Mouse (Mus musculus) frontal cortex, postnatal 10 days (tissue): ENCODE results near the gene Nectin3.
"Not testable (repeated sequence)": the region's sequence is repeated elsewhere in the genome, so short reads cannot be mapped to it uniquely, and the experiment has no call there.

Experiments used
- DNase-seq, 2 experiments: peaks; one replicate each; pipeline ENCODE4 v3.0.0; 2022; ENCODE audit warnings: low spot score in 2 of 2, mixed read lengths in 1 of 2

The Nectin3 gene

DNA sequence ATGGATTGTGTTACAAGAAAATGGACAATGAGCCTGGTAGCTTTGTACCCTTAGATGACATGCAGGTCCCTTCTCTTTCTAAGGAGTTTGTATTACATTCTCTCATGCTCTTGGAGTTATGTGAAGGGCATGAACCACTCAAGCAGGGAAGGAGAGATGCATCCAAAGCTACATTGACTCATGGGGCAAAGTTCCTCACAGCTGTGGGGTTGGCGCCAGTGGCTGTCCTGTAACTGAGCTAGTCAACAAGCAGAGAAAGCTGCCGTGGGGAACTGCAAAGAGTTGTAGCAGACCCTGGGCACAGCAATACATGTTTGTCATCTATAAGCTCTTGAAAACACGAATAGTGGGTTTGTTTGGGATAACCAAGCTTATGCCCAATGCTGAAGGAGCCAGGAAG is 82.1 kb downstream of the Nectin3 start:
- no peak for DNase-seq

DNA sequence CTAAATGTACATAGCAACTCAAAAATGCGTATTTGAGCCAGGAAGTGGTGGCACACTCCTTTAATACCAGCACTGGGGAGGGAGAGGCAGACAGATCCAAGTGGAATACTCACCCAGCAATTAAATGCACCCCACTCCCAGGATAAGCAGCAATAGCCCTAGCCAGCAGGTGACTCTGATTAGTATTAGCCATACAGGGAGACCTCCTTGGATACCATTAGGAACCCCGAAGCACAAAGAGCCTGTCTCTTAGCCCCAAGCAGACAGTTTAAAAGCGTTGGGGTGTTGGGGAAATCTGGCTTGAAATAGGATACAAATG is 87.6 kb downstream of the Nectin3 start:
- DNase-seq: no peak

DNA sequence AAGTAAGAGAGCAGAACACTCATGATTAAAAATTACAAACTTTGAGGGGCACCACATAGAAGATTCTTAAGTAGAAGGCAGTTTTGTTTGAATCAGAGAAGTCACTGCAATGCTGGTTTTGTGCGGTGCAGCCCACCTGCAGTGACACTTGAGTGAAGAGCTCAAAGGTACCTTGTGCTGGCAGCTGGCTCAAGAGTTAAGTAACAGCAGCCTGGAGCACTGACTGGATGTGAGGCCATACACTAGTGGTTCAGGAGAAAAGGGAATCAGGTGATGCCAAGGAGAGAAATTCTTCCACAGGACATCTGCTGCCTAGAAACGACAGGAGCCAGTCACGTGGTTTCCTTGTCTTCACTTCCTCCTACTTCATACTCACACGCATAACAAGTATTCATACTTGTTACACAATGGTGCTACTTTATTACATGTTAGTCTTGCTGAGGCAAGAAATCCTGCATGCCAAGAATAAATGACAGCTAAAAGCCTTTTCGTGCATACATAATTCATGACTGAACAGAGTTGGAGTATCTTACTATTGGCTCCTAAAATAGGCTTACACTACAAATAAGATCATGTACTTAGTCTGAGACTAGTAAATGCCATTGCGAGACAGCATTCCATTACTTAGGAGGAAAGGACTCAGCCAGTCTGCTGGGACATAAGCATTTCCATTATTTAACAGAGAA is 88.1 kb downstream of the Nectin3 start:
- DNase-seq: no peak

DNA sequence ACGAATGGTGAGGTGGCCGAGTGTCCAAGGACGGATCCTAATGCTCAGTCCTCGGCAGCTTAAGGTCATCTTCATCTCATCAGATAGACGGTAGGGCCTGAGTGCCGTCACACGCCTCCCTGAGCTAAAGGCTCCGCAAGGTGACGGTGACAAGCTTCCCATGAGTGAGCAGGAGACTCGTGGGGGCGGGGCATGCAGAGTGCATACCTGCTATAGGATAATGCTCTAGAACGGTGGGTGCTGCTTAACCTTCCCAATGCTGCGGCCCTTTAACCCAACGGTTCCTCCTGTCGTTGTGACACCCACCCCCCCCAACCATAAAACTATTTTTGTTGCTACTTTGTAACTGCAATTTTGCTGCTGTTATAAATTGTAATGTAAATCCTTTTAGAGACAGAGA is 90.3 kb downstream of the Nectin3 start:
- DNase-seq: no peak

DNA sequence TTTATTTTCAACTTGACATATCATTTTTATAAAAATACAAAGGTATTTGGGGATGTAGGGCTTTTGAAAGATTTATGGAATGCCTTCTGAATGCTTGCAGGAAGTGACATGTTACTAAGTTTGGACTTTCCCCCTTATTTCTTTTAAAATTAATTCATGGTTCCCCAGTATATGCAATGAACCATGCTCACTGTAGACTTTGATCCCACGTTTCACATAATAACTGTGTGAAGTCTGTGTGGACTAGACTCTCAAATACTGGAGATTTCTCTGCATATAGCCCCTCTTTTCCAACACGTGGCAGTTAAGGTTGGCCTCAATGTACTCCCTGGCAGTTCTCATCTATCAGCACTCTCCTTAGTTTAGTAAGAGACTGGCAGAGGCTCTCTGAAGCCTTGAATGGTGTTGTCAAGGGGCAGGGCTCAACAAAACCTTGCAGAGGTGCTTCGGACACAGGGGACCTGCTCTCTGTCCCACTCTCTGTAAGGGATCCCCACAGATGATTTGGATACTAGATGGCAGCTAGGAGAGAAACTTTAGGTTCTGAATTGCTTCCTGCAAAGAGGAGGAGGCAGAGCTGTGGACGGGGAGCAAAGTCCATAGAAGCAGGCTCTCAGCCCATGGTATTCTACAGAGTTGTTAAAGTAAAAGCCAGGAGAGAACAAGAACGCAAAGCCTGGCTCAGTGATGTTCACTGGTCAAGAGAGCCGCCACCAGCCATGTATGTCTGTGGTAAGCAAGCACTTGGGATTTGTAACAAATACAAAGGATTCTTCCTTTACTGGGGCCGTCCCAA is 91.3 kb downstream of the Nectin3 start:
- no peak for DNase-seq

DNA sequence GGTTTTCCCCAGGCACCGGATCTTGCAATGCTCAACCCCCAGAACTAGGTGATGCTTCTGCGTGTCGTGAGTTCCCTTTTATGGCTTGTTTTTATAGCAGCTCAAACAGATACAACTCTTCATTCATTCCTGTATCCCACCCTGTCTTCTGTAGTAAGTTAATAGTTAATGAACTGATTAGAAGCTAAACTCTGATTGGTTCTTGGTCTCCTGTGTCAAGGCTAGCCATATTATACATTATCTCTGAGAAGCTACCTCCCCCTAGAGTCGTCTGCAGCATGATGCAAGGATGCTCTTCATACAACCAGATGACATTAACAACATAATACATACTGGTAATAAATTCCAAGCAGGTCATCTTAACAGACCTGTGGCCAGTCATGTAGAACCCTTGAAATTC is 100.4 kb downstream of the Nectin3 start:
- DNase-seq: no peak

DNA sequence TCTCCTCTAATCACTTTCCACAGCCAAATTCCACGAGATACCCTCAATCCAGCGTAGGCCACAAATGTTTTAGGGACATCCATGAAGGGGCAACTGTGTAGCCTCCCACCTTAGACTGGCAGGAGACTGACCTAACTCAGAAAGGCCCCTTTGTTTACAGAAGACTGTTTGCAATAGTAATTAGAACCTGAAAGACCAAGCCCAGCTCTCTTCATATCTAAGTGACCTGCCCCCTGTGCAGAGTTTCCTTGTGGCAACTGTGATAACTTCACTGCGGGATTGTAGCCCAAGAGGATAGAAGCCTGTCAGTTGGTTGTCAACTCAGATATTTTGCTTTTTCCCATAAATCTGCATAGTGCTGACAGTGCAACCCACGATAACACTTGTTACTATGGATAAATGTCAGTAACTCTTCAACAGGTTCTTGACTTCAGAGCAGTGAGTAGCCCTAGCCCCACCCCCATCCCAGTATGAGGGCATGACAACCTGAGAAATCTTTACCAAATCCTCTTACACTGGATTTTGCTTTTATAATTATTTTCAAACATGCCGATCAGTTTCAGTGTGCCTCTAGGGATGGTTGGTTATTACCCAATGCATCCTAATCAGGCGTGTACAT is 108.8 kb downstream of the Nectin3 start:
- DNase-seq: no peak

DNA sequence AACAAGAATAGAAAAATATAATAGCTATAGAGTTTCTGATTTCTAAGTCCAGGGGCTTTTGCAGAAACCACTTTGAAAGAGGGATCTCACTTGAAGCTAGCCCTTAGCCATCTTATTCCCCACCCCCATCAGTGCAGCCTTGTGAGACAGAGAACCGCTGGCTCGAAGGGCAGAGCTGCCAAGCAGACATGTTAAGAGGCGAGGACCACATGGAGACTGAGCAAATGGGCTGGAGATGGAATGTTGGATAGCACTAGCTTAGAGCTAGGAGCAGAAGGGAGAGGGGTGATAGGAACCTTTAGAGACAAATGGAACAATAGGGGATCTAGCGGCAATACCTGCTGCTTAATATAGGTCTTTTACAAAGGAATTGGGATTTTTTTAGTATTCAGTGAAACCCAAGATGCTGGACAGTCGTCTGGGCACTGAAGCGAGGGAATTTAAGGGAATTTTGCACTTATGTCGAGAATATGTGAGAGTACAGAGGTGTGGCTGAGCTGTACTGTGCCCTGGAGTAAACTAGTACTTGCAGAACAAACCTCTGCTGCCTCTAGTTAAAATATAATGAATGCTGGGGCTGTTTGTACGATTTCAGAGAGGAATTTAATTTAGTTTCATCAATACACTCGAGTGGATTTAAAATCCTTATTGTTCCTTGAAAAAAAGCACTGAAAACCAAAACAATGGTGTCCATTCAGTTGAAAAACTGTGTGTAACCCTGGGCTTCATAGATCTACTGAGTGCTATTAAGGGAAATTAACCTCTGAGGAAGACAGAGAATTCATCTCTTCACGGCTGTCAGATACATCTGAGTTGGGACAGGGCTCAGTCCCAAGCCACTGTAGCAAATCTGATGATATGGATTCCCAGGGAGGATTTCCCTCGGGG is 109.6 kb downstream of the Nectin3 start:
- no peak for DNase-seq

DNA sequence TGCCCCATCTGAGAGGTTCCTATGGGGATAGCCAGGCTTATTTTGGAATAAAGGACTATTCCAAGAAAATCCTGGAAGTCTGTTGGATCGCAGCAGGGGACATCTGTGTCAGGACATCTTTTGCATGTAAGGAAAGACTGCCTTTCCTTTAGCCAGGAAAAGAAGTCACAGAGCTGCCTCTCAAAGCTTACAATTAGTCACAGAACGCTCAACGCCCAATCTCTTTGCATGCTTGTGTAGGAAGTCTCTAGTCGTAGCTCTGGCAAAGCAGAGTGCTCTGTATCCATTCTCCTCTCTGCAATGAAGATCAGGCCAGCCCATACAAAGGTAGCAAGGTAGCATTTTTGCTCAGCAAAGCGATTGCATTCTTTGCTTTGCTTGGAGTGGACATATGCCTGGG is 114.0 kb downstream of the Nectin3 start:
- no peak for DNase-seq

DNA sequence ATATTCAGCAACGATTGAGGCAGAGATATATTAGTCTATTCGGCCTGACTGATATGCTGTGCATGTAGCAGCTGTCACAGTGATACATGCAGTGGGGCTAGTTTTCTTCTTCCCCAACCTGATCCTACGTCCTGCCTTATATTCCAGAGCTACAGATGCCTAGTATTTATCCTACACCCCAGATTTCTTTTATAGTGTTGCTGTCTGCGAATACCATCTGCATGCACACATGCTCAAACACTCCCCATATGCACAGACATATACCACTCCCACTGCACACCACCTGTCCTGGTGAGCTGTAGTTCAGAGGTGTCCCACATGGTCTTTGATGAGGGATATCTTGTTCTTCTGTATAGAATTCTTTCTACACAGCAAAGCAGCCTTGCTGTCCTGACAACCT is 115.0 kb downstream of the Nectin3 start:
- no peak for DNase-seq

DNA sequence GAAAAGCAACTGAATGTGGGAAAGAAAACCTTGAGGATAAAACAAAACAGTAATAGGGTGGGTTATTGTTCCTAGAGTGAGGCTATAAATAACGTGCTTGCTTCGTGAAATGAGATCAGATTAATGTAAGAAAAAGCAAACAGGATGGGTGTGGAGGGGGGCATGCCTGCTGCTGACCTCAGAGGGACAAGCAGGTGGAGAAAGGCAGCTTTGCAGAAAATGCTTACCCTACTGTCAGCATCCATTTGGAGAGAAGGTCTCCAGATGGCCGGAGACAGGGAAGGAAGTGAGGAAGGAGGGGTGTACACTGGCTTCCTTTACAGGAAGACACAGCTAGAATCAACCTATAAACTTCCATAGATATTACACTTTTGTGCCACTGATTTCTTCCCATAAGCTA is 121.8 kb downstream of the Nectin3 start:
- no peak for DNase-seq

DNA sequence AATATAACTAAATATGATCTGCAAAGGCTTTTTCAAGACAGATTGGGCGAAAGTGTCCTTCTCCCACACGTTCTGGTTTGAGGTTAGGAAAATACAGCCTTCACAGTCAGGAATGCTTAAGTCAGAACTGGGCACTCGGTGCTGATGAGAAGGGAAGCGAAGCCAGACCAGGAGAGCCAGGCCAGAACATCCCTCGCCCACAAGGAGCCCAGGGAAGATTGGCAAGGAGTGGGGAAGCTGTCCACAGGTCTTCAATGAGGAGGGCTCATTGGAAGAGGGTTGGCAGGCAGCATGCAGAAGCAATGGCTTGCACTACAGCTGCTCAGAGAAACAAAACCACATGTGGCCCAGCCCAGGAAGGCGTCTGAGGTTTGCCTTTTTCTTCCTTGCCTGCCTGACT is 136.3 kb downstream of the Nectin3 start:
- no peak for DNase-seq

DNA sequence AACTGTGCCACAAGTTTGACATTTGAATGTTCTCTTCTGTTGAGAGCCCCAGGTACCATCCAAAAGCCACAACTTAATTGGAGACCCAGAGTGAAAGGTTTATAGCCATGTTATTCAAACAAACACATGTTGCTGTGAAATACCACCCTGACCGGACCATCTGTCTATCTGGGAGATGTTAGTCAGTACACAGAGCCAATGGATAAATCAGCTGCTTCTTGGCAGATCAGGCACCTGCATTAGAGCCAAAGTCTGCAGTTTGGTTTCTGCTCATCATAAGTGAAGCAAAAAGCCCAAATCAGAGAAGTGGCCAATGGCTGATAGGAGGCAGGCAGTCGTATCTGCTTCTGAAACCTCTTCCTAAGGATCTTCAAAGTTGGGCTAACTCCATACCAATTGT is 140.7 kb downstream of the Nectin3 start:
- not testable (repeated sequence) for DNase-seq

DNA sequence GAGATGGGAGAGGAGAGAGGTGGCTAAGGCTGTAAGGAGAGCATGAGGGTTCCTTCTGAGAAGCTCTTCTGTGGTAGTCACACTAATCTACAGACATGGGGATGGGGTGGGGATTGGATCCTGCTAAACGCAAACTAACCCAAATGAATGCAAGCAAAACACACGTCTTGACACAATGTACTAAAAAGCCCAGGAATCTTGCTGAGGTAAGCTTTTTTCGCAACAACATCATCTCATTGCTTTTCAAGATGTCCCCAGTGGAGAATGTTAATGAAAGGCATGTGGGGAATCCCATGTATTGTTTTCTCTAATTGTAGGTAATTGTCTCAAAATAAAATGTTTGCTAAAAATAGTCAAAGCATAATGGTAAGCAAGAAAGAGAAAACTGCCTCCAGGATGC is 141.7 kb downstream of the Nectin3 start:
- no peak for DNase-seq
